Mouse (Mus musculus): ENCODE results near the gene Stxbp6. TPM values are rescaled to one million over a fixed set of nuclear protein-coding genes. Genes with fewer than 3 reads are reported as not detected.

Stxbp6 gene
- polyA plus RNA-seq, 1 experiment from 2014 or later = 15.6 TPM

GRCm38 (mm10) chr12:44848483-44849221 lies 225.9 kb downstream of the Stxbp6 start:
- H3K27me3 ChIP-seq = no peaks in the 10 kb centered on the region
- H3K9ac ChIP-seq = no peak overlapping the region
- no peak overlapping the region for H3K27ac ChIP-seq
- H3K9me3 ChIP-seq = no peaks in the 10 kb centered on the region
- no peaks in the 10 kb centered on the region for H3K36me3 ChIP-seq
- ATAC-seq (ENCODE audit: borderline replicate concordance, extremely low read depth, low FRiP score, low TSS enrichment) = peak; percentile 46; the same call in 1 of the 2 replicates
- no peak overlapping the region for H3K4me3 ChIP-seq
- H3K4me1 ChIP-seq = no peaks in the 10 kb centered on the region
- H3K4me2 ChIP-seq = no peak overlapping the region
- 24% methylated on average over 3 of the region's 3 CpGs for WGBS

- WGBS = 59% methylated on average over 2 of the region's 2 CpGs
- no peak overlapping the region for H3K27ac ChIP-seq
- ATAC-seq (ENCODE audit: borderline replicate concordance, extremely low read depth, low FRiP score, low TSS enrichment) = no peak
These were observed 233.9 kb downstream of the Stxbp6 start for GRCm38 (mm10) chr12:44840585-44840984.

GRCm38 (mm10) chr12:44839594-44840373 lies 234.7 kb downstream of the Stxbp6 start:
- ATAC-seq (ENCODE audit: borderline replicate concordance, extremely low read depth, low FRiP score, low TSS enrichment) = no peak
- H3K27ac ChIP-seq = no peak overlapping the region

More at GRCm38 (mm10) chr12:44840585-44840984, 233.9 kb downstream of the Stxbp6 start:
- no peaks in the 10 kb centered on the region for H3K36me3 ChIP-seq
- no peak overlapping the region for H3K4me3 ChIP-seq
- H3K4me2 ChIP-seq = no peak overlapping the region
- no peaks in the 10 kb centered on the region for H3K4me1 ChIP-seq
- no peak overlapping the region for H3K9ac ChIP-seq
- H3K27me3 ChIP-seq = no peaks in the 10 kb centered on the region
- H3K9me3 ChIP-seq = no peaks in the 10 kb centered on the region

DNA sequence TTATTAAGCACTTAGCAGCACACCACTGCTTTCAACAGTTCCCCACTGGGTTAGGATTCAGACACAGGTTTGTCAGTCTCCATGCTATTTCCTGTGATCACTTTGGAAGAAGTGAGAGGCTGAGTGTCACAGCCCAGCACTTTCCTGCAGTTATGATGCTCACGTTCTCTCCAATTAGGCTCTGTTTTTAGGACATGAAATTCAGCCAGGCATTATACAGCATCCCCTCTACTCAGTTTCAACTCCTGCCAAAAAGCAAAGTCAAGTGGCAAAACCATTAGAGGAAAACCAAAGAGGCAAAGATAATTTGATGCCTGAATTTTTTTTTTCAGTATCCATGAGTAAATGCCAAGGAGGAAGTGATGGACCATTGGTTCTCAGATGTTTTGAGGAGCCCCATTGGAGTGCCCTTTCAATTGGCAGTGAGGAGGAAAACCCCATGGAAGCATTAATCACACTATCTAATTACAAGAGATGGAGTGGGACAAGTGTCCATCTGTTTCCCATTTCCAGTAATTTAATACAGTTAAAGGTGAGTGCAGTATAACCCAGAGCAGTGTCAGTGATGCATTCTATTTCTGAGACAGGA lies 238.5 kb downstream of the Stxbp6 start:
- no peak for ATAC-seq (ENCODE audit: borderline replicate concordance, extremely low read depth, low FRiP score, low TSS enrichment)
- Histone ChIP-seq H3K4me3 (no peak overlapping the region), H3K4me2 (no peak overlapping the region), H3K9me3 (no peaks in the 10 kb centered on the region), H3K27me3 (no peaks in the 10 kb centered on the region), H3K27ac (no peak overlapping the region), H3K4me1 (no peaks in the 10 kb centered on the region), H3K9ac (no peak overlapping the region), H3K36me3 (no peaks in the 10 kb centered on the region)
- WGBS = 77% methylated on average over 1 of the region's 1 CpGs

More at GRCm38 (mm10) chr12:44839594-44840373, 234.7 kb downstream of the Stxbp6 start:
- Histone ChIP-seq H3K4me1 (no peaks in the 10 kb centered on the region), H3K36me3 (no peaks in the 10 kb centered on the region), H3K27me3 (no peaks in the 10 kb centered on the region), H3K4me2 (no peak overlapping the region), H3K4me3 (no peak overlapping the region), H3K9me3 (no peaks in the 10 kb centered on the region), H3K9ac (no peak overlapping the region)
- WGBS = 42% methylated on average over 7 of the region's 7 CpGs

- no peaks in the 10 kb centered on the region for H3K36me3 ChIP-seq
- no peaks in the 10 kb centered on the region for H3K27me3 ChIP-seq
- WGBS = 30% methylated on average over 2 of the region's 2 CpGs
- no peak overlapping the region for H3K27ac ChIP-seq
- H3K9me3 ChIP-seq = no peaks in the 10 kb centered on the region
- ATAC-seq (ENCODE audit: borderline replicate concordance, extremely low read depth, low FRiP score, low TSS enrichment) = no peak
- H3K4me1 ChIP-seq = no peaks in the 10 kb centered on the region
- no peak overlapping the region for H3K9ac ChIP-seq
- no peak overlapping the region for H3K4me2 ChIP-seq
- no peak overlapping the region for H3K4me3 ChIP-seq
These were observed 262.6 kb downstream of the Stxbp6 start for GRCm38 (mm10) chr12:44811895-44812294.

GRCm38 (mm10) chr12:44804213-44804612 lies 270.3 kb downstream of the Stxbp6 start:
- Histone ChIP-seq H3K9ac (no peak overlapping the region), H3K27ac (no peak overlapping the region), H3K4me1 (no peaks in the 10 kb centered on the region), H3K36me3 (no peaks in the 10 kb centered on the region), H3K9me3 (no peaks in the 10 kb centered on the region), H3K4me3 (no peak overlapping the region), H3K27me3 (no peaks in the 10 kb centered on the region), H3K4me2 (no peak overlapping the region)
- no peak for ATAC-seq (ENCODE audit: borderline replicate concordance, extremely low read depth, low FRiP score, low TSS enrichment)
